Mouse (Mus musculus): ENCODE results near the gene Lsm4.

Gene Lsm4

DNA sequence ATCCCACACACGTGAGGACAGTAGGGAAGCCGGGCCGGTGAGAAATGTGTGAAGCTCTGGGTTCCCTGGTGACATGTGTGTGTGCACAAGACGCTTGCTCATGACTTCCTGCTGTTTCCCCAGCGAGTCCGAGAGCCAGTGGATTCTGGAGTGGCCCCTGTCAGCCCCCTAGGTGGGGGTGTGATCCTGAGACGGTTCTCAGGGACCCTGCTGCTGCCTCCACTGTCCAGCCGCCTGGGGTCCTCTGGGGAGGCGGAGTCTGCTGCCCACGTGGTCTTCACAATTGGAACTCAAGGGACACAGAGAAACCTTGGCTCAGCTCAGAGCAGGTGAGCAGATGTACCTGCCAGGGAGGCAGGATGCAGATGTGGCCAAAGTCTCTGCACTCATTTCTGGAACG lies 53.7 kb downstream of the Lsm4 start:
- DNase-seq (ENCODE audit: low read depth, low spot score) = no peak
